Mouse (Mus musculus) midbrain, embryonic 13.5 days (tissue): Measurements from ENCODE around the gene Aqp2. TPM values are rescaled to one million over a fixed set of nuclear protein-coding genes. Genes with fewer than 3 reads are reported as not detected.

Experiments used
- polyA plus RNA-seq: library from polyadenylated mRNA; unstranded; fragments of >200 nt; fragmentation: Nextera tagmentation; extraction: Ambion mirVana; gene quantifications from 2 replicates; pipeline ENCODE4 v1.2.1, GENCODE M21; 2015

The Aqp2 gene
- polyA plus RNA-seq, 1 experiment from 2014 or later: not detected

Other genes starting within 250 kb of the Aqp2 start
- gene Fmnl3, start 208.6 kb upstream of the Aqp2 start, polyA plus RNA-seq: 8.5 and 8.7 TPM in 2 replicates
- gene Tmbim6, start 186.2 kb upstream of the Aqp2 start, polyA plus RNA-seq: 228 and 244 TPM in 2 replicates
- gene Nckap5l, start 121.3 kb upstream of the Aqp2 start, polyA plus RNA-seq: 12.2 and 15.6 TPM in 2 replicates
- 26.5 and 26.9 TPM in 2 replicates for gene Bcdin3d, start 104.3 kb upstream of the Aqp2 start, polyA plus RNA-seq
- gene Faim2, start 50.9 kb upstream of the Aqp2 start, polyA plus RNA-seq: 9.5 and 12.1 TPM in 2 replicates
- 0.79 and 1.1 TPM in 2 replicates for gene Aqp5, start 11.7 kb downstream of the Aqp2 start, polyA plus RNA-seq
- gene Aqp6, start 22.3 kb downstream of the Aqp2 start, polyA plus RNA-seq: 0.71 and 0.99 TPM in 2 replicates
- gene Racgap1, start 72.6 kb downstream of the Aqp2 start, polyA plus RNA-seq: 118 and 125 TPM in 2 replicates
- gene Asic1, start 91.3 kb downstream of the Aqp2 start, polyA plus RNA-seq: 48.0 and 54.5 TPM in 2 replicates
- gene Smarcd1, start 123.1 kb downstream of the Aqp2 start, polyA plus RNA-seq: 137 and 145 TPM in 2 replicates
- not detected in 2 replicates for gene Gm17349, start 126.4 kb downstream of the Aqp2 start, polyA plus RNA-seq
- gene Gpd1, start 138.5 kb downstream of the Aqp2 start, polyA plus RNA-seq: 1.3 and 1.6 TPM in 2 replicates
- 167 and 177 TPM in 2 replicates for gene Cox14, start 146.6 kb downstream of the Aqp2 start, polyA plus RNA-seq
- 58.4 and 61.1 TPM in 2 replicates for gene Cers5, start 193.8 kb downstream of the Aqp2 start, polyA plus RNA-seq